Mouse (Mus musculus) limb, embryonic 14.5 days (tissue): ENCODE data around the gene Dop1a. TPM values are rescaled to one million over a fixed set of nuclear protein-coding genes. Genes with fewer than 3 reads are reported as not detected.

Source experiments
- ATAC-seq: fragments of 200-750 bp; cut with Nextera tagmentation; 2 replicates; pipeline ENCODE4 v1.8.0; 2017; ENCODE audit warnings: low read depth, moderate number of reproducible peaks, moderate TSS enrichment; ENCODE audit not compliant: low FRiP score
- DNase-seq: peaks from one replicate; pipeline ENCODE4 v3.0.0-alpha.2; 2015; ENCODE audit warnings: low spot score
- H3K27ac ChIP-seq: fragments of 300-500 bp; sonication (generic); replicated peaks from 2 replicates; pipeline ENCODE4 v1.5.1; 2014; ENCODE audit warnings: low read depth, mild to moderate bottlenecking, low read length, moderate library complexity, mixed read lengths
- H3K27me3 ChIP-seq: fragments of 300-500 bp; sonication (generic); 2 replicates; pipeline ENCODE4 v1.6.1; 2014; ENCODE audit warnings: low read length, mixed read lengths; ENCODE audit not compliant: control insufficient read depth, insufficient read depth
- H3K36me3 ChIP-seq: fragments of 300-500 bp; sonication (generic); 2 replicates; pipeline ENCODE4 v1.6.1; 2014; ENCODE audit warnings: mild to moderate bottlenecking, low read length, moderate library complexity, mixed read lengths; ENCODE audit not compliant: control insufficient read depth, insufficient read depth
- H3K4me1 ChIP-seq: fragments of 300-500 bp; sonication (generic); 2 replicates; pipeline ENCODE4 v1.6.1; 2014; ENCODE audit warnings: antibody characterized with exemption, low read length, mixed read lengths; ENCODE audit not compliant: control insufficient read depth, insufficient read depth
- H3K4me2 ChIP-seq: fragments of 300-500 bp; sonication (generic); replicated peaks from 2 replicates; pipeline ENCODE4 v1.6.1; 2014; ENCODE audit warnings: low read depth, mild to moderate bottlenecking, low read length, moderate library complexity; ENCODE audit not compliant: severe bottlenecking
- H3K4me3 ChIP-seq: fragments of 300-500 bp; sonication (generic); replicated peaks from 2 replicates; pipeline ENCODE4 v1.5.1; 2014; ENCODE audit warnings: low read length
- H3K9ac ChIP-seq: fragments of 300-500 bp; sonication (generic); 2 replicates; pipeline ENCODE4 v1.6.1; 2014; ENCODE audit warnings: mild to moderate bottlenecking, low read depth, low read length, moderate library complexity; ENCODE audit not compliant: severe bottlenecking
- H3K9me3 ChIP-seq: fragments of 300-500 bp; sonication (generic); 2 replicates; pipeline ENCODE4 v1.6.1; 2016; ENCODE audit warnings: low read length; ENCODE audit not compliant: control insufficient read depth
- POLR2A ChIP-seq: fragments of 200-500 bp; IDR thresholded peaks from 2 replicates; pipeline ENCODE4 v1.8.0; 2012; ENCODE audit warnings: inconsistent platforms, mild to moderate bottlenecking, moderate library complexity, borderline replicate concordance; ENCODE audit not compliant: insufficient read depth, insufficient read length; ENCODE audit errors: extremely low read depth
- WGBS: fragments of 180-500 bp; shearing (Covaris S2); extraction: QIAGEN DNeasy Blood & Tissue Kit; methylation state at CpG from one replicate; pipeline ENCODE4 v1.1.7; 2014; 5-methylcytosine and 5-hydroxymethylcytosine counted together
- polyA plus RNA-seq, 2 experiments: library from polyadenylated mRNA; depleted of rRNA in 1 of 2; stranded (reverse) in 1 of 2; unstranded in 1 of 2; fragments of >200 nt; fragmentation: Nextera tagmentation in 1 of 2; extraction: Ambion mirVana in 1 of 2; gene quantifications; 2 replicates each; pipeline versions ENCODE4 v1.2.1 to v1.2.3; 2012 to 2014

Dop1a gene
- polyA plus RNA-seq, 2 experiments, result 21.3 to 23.9 TPM

GRCm38 (mm10) chr9:86496261-86496660 is 29.3 kb downstream of the Dop1a start:
- Histone ChIP-seq H3K36me3 (peaks cover 44% of the 10 kb centered on the region), H3K4me2 (no peak overlapping the region), H3K4me1 (no peaks in the 10 kb centered on the region), H3K4me3 (no peak overlapping the region), H3K27ac (no peak overlapping the region), H3K27me3 (no peaks in the 10 kb centered on the region), H3K9ac (no peak overlapping the region), H3K9me3 (no peaks in the 10 kb centered on the region)
- ATAC-seq (no peak), DNase-seq (no peak)
- 93% methylated on average over 4 of the region's 4 CpGs for WGBS
- TF ChIP-seq POLR2A, result no peak

GRCm38 (mm10) chr9:86499083-86499482 is 32.1 kb downstream of the Dop1a start:
- no peak for DNase-seq
- WGBS, result 90% methylated on average over 3 of the region's 3 CpGs
- ATAC-seq, result no peak
- no peak overlapping the region for H3K4me2 ChIP-seq
- TF ChIP-seq POLR2A, result no peak
- H3K27me3 ChIP-seq, result no peaks in the 10 kb centered on the region
- H3K9ac ChIP-seq, result no peak overlapping the region
- H3K4me1 ChIP-seq, result no peaks in the 10 kb centered on the region
- peaks cover 42% of the 10 kb centered on the region for H3K36me3 ChIP-seq
- no peak overlapping the region for H3K4me3 ChIP-seq
- H3K27ac ChIP-seq, result no peak overlapping the region
- H3K9me3 ChIP-seq, result no peaks in the 10 kb centered on the region

- DNase-seq, result no peak
Observed at GRCm38 (mm10) chr9:86507437-86507836, 40.5 kb downstream of the Dop1a start.

GRCm38 (mm10) chr9:86513733-86514132 is 46.8 kb downstream of the Dop1a start:
- DNase-seq (no peak), ATAC-seq (no peak)
- peaks cover 61% of the 10 kb centered on the region for H3K36me3 ChIP-seq
- no peaks in the 10 kb centered on the region for H3K9me3 ChIP-seq
- no peaks in the 10 kb centered on the region for H3K27me3 ChIP-seq
- no peaks in the 10 kb centered on the region for H3K4me1 ChIP-seq
- H3K9ac ChIP-seq, result no peak overlapping the region
- 90% methylated on average over 5 of the region's 5 CpGs for WGBS
- no peak overlapping the region for H3K4me3 ChIP-seq
- H3K4me2 ChIP-seq, result no peak overlapping the region
- no peak overlapping the region for H3K27ac ChIP-seq
- no peak for TF ChIP-seq POLR2A

More at GRCm38 (mm10) chr9:86507437-86507836, 40.5 kb downstream of the Dop1a start:
- H3K4me1 ChIP-seq, result no peaks in the 10 kb centered on the region
- WGBS, result 93% methylated on average over 4 of the region's 4 CpGs
- no peak overlapping the region for H3K4me3 ChIP-seq
- TF ChIP-seq POLR2A, result no peak
- H3K27ac ChIP-seq, result no peak overlapping the region
- H3K27me3 ChIP-seq, result no peaks in the 10 kb centered on the region
- no peak overlapping the region for H3K9ac ChIP-seq
- H3K36me3 ChIP-seq, result peaks cover 31% of the 10 kb centered on the region
- H3K9me3 ChIP-seq, result no peaks in the 10 kb centered on the region
- H3K4me2 ChIP-seq, result no peak overlapping the region
- ATAC-seq, result no peak

DNA sequence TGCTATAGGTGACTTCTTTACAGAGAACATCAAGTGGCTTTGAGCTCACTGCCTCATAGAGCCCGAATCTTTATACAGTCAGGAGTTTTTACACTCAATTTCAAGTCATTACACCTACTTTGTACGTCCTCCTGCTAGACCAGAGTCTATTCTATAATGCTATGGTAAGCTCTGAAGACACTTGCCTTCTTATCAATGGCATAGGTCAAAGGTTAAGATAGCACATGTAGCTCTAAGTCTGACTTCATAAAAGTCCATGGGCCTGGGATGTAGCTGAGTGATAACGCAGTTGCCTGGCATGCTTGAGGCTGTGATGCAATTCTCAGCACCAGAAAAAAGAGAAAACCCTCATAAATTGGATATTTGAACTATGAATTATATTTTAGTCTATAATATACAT is 47.4 kb downstream of the Dop1a start:
- H3K4me2 ChIP-seq, result no peak overlapping the region
- DNase-seq, result no peak
- WGBS, result 87% methylated on average over 3 of the region's 3 CpGs
- H3K27me3 ChIP-seq, result no peaks in the 10 kb centered on the region
- H3K9ac ChIP-seq, result no peak overlapping the region
- no peak overlapping the region for H3K4me3 ChIP-seq
- ATAC-seq, result no peak
- H3K27ac ChIP-seq, result no peak overlapping the region
- no peaks in the 10 kb centered on the region for H3K9me3 ChIP-seq
- H3K4me1 ChIP-seq, result no peaks in the 10 kb centered on the region
- H3K36me3 ChIP-seq, result peaks cover 66% of the 10 kb centered on the region
- no peak for TF ChIP-seq POLR2A

GRCm38 (mm10) chr9:86514798-86515197 is 47.8 kb downstream of the Dop1a start:
- no peaks in the 10 kb centered on the region for H3K9me3 ChIP-seq
- no peaks in the 10 kb centered on the region for H3K27me3 ChIP-seq
- H3K36me3 ChIP-seq, result peaks cover 68% of the 10 kb centered on the region
- DNase-seq (no peak), ATAC-seq (no peak)
- no peak overlapping the region for H3K9ac ChIP-seq
- H3K4me1 ChIP-seq, result no peaks in the 10 kb centered on the region
- H3K4me3 ChIP-seq, result no peak overlapping the region
- H3K4me2 ChIP-seq, result no peak overlapping the region
- H3K27ac ChIP-seq, result no peak overlapping the region
- no peak for TF ChIP-seq POLR2A
- WGBS, result 93% methylated on average over 4 of the region's 4 CpGs
